Mouse (Mus musculus) heart, postnatal 25 days (tissue): ENCODE measurements around the gene Tmem98. TPM values are rescaled to one million over a fixed set of nuclear protein-coding genes. Genes with fewer than 3 reads are reported as not detected.

Source experiments
- DNase-seq: peaks from one replicate; pipeline ENCODE4 v3.0.0; 2022; ENCODE audit warnings: low spot score
- intact Hi-C: fragments of 180-260 bp; cut with DNase I; formaldehyde crosslinking; loops from one replicate; pipeline ENCODE4 v1.15.1; 2025
- total RNA-seq, 2 experiments: library from RNA; stranded (reverse); gene quantifications; 2 replicates each; pipeline ENCODE4 v1.2.3; 2021

The Tmem98 gene
- total RNA-seq, 2 experiments from 2014 or later = 14.7 to 14.8 TPM

DNA sequence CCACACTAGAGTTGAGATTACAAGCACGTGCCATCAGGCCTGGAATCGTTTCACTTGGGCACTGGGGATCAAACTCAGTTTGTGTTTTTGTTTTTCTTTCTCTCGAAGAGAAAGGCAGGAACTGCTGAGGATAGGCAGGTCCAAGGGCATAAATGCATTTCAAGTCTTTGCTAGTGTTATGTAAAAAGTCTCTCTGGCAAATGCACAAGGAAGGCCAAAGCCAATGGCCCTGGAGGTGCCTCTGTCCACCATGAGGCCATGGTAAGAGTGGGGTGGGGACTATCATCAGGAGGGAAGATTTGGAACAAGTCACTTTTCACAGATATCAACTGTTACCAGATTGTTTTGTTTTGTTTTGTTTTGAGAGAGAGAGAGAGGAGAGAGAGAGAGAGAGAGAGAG, 36.1 kb downstream of the Tmem98 start:
- intact Hi-C loops = no loop called here
- DNase-seq = no peak

DNA sequence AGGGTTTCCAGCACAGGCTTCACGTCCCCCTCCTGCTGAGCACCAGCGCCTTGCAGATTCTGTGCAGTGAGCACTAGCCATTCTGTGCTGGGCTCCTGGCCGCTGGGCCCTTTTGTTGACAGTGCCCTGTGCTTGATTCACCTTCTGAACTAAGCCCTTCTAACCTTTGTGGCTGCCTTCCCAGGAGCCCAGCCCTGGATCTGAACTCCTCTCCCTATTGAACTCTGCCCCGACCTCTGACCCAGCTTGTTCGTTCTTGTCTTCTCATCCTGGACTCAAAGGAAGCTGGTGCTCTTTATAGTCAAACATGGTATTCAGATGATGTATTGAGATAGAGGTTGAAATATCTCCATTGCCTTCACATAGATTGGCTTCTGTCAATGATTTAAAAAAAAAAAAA, 38.2 kb downstream of the Tmem98 start:
- intact Hi-C loops = no loop called here
- DNase-seq = no peak

DNA sequence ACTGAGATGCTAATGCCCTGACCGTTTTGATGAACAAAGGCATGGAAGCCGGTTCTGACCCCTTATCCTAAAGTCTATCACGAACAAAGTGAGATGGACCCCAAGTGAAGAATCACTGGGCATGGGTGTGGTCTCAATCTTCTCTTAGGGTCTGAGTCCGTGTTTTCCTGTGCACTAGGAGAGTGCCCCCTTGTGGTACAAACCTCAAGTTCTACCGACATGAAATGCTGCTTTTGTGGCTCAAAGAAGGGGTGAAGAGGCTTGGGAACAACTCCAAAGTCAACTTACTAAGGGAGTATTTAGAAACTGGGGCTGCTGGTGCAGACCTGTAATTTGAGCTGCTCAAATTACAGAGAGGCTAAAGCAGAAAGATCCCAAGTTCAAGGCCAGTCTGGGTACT, 41.9 kb downstream of the Tmem98 start:
- intact Hi-C loops = loop anchor here (5.0 kb wide), 1 partner anchor 155 kb away; no protein-coding TSS in a partner anchor

DNA sequence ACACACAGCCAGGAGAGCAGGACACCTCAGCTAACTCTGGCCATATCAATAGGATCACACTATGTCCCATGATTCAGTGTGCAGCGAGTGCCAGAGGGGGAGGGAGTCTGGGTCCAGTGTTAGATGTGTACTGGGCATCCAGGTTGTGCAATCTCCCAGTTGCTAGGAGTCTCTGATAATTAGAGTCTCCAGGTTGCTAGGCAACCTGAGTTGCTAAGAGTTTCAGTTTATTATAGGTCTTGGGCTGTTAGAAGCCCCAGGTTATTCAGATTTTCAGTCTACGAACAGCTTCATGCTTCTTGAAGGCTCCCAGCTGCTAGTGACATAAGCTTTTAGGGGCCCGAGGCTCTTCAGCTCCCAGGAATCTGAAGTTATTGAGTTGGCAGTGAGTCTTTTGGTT, 43.0 kb downstream of the Tmem98 start:
- intact Hi-C loops = loop anchor here (5.0 kb wide), 1 partner anchor 156 kb away; no protein-coding TSS in a partner anchor
- no peak for DNase-seq

More for the DNA sequence above, 41.9 kb downstream of the Tmem98 start:
- DNase-seq = no peak

DNA sequence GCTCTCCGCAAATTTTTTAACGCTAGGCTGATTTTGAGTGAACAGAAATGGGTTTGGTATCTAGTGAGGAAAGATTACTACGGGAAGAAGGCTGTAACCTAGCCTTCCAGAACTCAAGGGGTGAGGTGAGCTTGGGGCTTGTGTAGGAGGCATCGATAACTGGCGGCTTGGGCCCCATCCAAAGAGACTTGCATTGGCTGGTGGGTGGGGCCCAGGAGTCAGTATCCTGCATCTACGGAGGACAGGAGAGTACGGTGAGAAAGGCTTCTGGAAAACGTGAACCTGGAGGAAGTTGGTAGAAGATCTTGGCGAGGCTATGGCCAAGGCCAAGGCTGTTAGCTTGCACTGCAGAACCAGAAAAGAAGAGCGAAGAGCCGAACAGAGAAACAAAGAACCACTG, 44.5 kb downstream of the Tmem98 start:
- no peak for DNase-seq
- intact Hi-C loops = loop anchor here (5.0 kb wide), 1 partner anchor 157 kb away; no protein-coding TSS in a partner anchor

DNA sequence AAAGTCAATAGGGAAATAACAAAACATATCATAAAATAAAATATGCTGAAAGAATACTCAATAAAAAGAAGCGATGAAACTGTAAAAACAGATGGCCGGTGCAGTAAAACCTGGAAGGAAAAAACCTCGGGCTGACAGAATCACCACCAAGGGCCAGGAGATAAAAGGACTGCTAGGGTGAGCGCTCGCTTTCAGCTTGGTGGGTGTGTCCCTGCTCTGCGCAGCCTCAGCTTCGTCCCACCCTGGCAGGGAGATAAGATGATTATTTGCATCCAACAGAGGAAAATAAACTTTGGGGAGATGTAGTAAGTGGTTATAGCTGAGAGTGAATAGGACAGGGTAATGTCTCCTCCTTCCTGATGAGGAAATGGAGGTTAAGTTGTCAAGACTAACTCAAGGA, 44.9 kb downstream of the Tmem98 start:
- intact Hi-C loops = loop anchor here (5.0 kb wide), 1 partner anchor 158 kb away; no protein-coding TSS in a partner anchor

DNA sequence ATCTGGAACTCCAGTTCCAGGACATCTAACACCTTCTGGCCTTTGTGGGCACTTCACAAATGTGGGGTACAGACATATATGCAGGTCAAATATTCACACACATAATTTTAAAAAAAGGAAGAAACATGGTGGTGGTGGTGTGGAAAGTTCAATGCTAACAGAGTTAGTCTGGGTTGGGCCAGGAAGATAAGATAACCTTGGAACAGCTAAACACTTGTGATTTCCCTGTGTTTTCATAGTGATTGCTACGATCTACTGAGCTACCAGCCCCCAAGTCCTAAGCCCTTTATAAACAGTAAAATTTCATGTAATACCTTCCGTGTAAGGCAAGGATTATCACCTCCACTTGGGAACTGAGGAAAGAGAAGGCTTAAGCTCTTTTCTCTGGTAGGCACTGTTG, 46.9 kb downstream of the Tmem98 start:
- intact Hi-C loops = no loop called here

More for the DNA sequence above, 44.9 kb downstream of the Tmem98 start:
- DNase-seq = no peak

DNA sequence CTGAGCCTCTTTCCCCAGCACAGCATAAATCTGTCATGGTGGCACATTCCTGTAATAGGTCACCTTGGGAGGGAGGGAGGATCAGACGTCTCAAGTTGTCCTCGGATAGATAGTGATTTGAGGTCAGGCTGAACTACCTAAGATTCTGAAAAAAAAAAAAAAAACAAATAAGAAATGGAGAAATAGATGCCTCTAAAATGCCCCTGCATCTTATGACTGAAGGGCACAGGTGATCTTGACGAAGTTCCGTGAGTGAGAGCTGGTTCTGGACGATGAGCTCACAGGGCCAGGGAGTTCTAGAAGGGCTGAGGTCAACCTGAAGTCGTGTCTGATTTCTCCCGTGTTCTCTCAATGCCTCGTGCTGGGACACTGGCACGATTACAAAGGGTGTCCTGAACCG, 48.1 kb downstream of the Tmem98 start, which contains the start of gene Spaca3:
Spaca3 (plus strand) TSS at position 301 of the 400 bp plus-strand sequence.
- no peak for DNase-seq
- intact Hi-C loops = no loop called here

More for the DNA sequence above, 46.9 kb downstream of the Tmem98 start:
- no peak for DNase-seq

DNA sequence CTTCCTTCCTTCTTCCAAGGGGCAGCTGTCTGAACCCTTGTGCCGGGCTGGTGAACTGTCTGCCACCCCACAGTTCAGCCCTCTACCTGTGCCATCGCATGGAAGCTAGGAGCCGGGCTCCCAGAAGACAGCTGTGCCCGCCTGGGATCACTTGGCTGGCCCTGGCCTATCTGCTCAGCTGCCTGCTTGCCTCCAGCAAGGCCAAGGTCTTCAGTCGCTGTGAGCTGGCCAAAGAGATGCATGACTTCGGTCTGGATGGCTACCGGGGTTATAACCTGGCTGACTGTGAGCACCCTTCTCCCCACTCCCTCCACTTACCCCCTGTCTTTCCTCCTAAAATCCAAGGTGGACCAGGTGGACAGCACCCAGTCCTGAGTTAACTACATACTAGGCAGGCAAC, 53.0 kb downstream of the Tmem98 start:
- intact Hi-C loops = no loop called here
- no peak for DNase-seq

DNA sequence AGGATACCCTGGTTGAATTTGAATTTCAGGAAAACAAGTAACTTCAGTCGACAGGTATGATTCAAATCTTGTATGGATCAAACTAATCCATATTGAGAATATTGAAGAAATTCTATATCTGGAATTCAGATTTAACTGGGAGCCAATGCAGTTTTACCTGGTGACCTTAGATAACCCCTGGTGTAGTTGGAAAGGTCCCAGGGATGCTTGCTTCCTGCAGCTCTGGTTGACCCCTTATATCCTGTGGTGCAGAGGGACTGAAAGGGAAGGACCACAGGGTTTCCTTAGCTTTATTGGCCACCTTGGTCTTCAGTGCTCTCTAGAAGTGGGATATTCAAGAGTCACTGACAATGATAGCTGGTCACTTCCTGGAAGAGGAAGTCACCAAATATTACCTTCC, 58.1 kb downstream of the Tmem98 start:
- no peak for DNase-seq
- intact Hi-C loops = no loop called here

Other genes with a start within 250 kb of the Tmem98 start
- gene Myo1d, start 30.1 kb upstream of the Tmem98 start, total RNA-seq = 10 to 100 TPM in 1 of 2 experiments, 1 to 10 TPM in 1; 8.7 to 10.9 TPM
- gene Spaca3, start 48.2 kb downstream of the Tmem98 start, total RNA-seq = not detected